Mouse (Mus musculus) embryonic facial prominence, embryonic 10.5 days (tissue): ENCODE results near the gene Akr1cl. TPM values are rescaled to one million over a fixed set of nuclear protein-coding genes. Genes with fewer than 3 reads are reported as not detected.

Experiments used
- DNase-seq: peaks from one replicate; pipeline ENCODE4 v3.0.0-alpha.2; 2017; ENCODE audit warnings: low spot score
- H3K27ac ChIP-seq: fragments of 300-500 bp; sonication (generic); replicated peaks from 2 replicates; pipeline ENCODE4 v1.5.1; 2016; ENCODE audit warnings: mild to moderate bottlenecking
- H3K27me3 ChIP-seq: fragments of 300-500 bp; sonication (generic); replicated peaks from 2 replicates; pipeline ENCODE4 v1.6.1; 2016; ENCODE audit warnings: low read depth, mild to moderate bottlenecking; ENCODE audit not compliant: poor library complexity, severe bottlenecking
- H3K36me3 ChIP-seq: fragments of 300-500 bp; sonication (generic); replicated peaks from 2 replicates; pipeline ENCODE4 v1.6.1; 2016; ENCODE audit warnings: mild to moderate bottlenecking, moderate library complexity
- H3K4me1 ChIP-seq: fragments of 300-500 bp; sonication (generic); 2 replicates; pipeline ENCODE4 v1.6.1; 2016
- H3K4me3 ChIP-seq: fragments of 300-500 bp; sonication (generic); 2 replicates; pipeline ENCODE4 v1.5.1; 2016; ENCODE audit warnings: mild to moderate bottlenecking, moderate library complexity
- H3K9me3 ChIP-seq: fragments of 300-500 bp; sonication (generic); 2 replicates; pipeline ENCODE4 v1.6.1; 2016; ENCODE audit warnings: mild to moderate bottlenecking
- WGBS: fragments of 180-500 bp; shearing (Covaris S2); methylation state at CpG from one replicate; pipeline ENCODE4 v1.1.7; 2016; 5-methylcytosine and 5-hydroxymethylcytosine counted together
- polyA plus RNA-seq: library from polyadenylated mRNA; unstranded; fragments of >200 nt; fragmentation: Nextera tagmentation; extraction: Ambion mirVana; gene quantifications from 2 replicates; pipeline ENCODE4 v1.2.1, GENCODE M21; 2016

Gene Akr1cl
- polyA plus RNA-seq, 1 experiment from 2014 or later: 0.65 TPM

- Histone ChIP-seq H3K9me3 (no peaks in the 10 kb centered on the region), H3K4me3 (no peak overlapping the region), H3K4me1 (0 out of 2 replicates have a peak, but pooled peaks cover 4% of the 10 kb centered on the region), H3K27ac (no peak overlapping the region), H3K27me3 (no peaks in the 10 kb centered on the region), H3K36me3 (no peaks in the 10 kb centered on the region)
- 88% methylated on average over 3 of the region's 3 CpGs for WGBS
- DNase-seq: no peak
These were observed 49.3 kb downstream of the Akr1cl start for GRCm38 (mm10) chr1:64983247-64983646.

GRCm38 (mm10) chr1:64978321-64978799 lies 54.2 kb downstream of the Akr1cl start:
- Histone ChIP-seq H3K27ac (no peak overlapping the region), H3K9me3 (no peaks in the 10 kb centered on the region), H3K4me3 (no peak overlapping the region), H3K4me1 (peaks cover 18% of the 10 kb centered on the region), H3K36me3 (no peaks in the 10 kb centered on the region), H3K27me3 (0 out of 2 replicates have a peak, but pooled peaks cover 4% of the 10 kb centered on the region)
- WGBS: 80% methylated on average over 7 of the region's 7 CpGs
- DNase-seq: peak; percentile 18

- Histone ChIP-seq H3K36me3 (no peaks in the 10 kb centered on the region), H3K27me3 (0 out of 2 replicates have a peak, but pooled peaks cover 4% of the 10 kb centered on the region), H3K9me3 (no peaks in the 10 kb centered on the region), H3K4me3 (no peak overlapping the region), H3K27ac (peak overlapping the region; percentile 70), H3K4me1 (peaks cover 18% of the 10 kb centered on the region)
- 22% methylated on average over 7 of the region's 7 CpGs for WGBS
- DNase-seq: peak; percentile 15
These were observed 57.2 kb downstream of the Akr1cl start for GRCm38 (mm10) chr1:64975346-64975745.

- 73% methylated on average over 5 of the region's 5 CpGs for WGBS
- Histone ChIP-seq H3K27me3 (no peaks in the 10 kb centered on the region), H3K36me3 (no peaks in the 10 kb centered on the region)
These were observed 61.9 kb downstream of the Akr1cl start for GRCm38 (mm10) chr1:64970685-64971084.

More at GRCm38 (mm10) chr1:64970685-64971084, 61.9 kb downstream of the Akr1cl start:
- DNase-seq: no peak
- Histone ChIP-seq H3K4me1 (peaks cover 7% of the 10 kb centered on the region), H3K4me3 (no peak overlapping the region), H3K9me3 (no peaks in the 10 kb centered on the region), H3K27ac (no peak overlapping the region)

Other genes starting within 250 kb of the Akr1cl start
- gene Plekhm3, start 75.9 kb downstream of the Akr1cl start, polyA plus RNA-seq: 9.2 TPM in 2 replicates
- gene Cryge, start 18.4 kb upstream of the Akr1cl start, polyA plus RNA-seq: 0.50 and 0.93 TPM in 2 replicates
- gene Crygd, start 30.7 kb upstream of the Akr1cl start, polyA plus RNA-seq: not detected in 2 replicates
- not detected in 2 replicates for gene Crygc, start 40.9 kb upstream of the Akr1cl start, polyA plus RNA-seq
- gene Crygb, start 49.5 kb upstream of the Akr1cl start, polyA plus RNA-seq: not detected in 2 replicates
- not detected in 2 replicates for gene Cryga, start 70.6 kb upstream of the Akr1cl start, polyA plus RNA-seq
- not detected in 2 replicates for gene Gm28845, start 86.8 kb upstream of the Akr1cl start, polyA plus RNA-seq
- gene D630023F18Rik, start 90.5 kb upstream of the Akr1cl start, polyA plus RNA-seq: 0.50 and 0.56 TPM in 2 replicates
- gene Idh1, start 153.7 kb upstream of the Akr1cl start, polyA plus RNA-seq: 228 and 231 TPM in 2 replicates
- gene Pikfyve, start 153.9 kb upstream of the Akr1cl start, polyA plus RNA-seq: 13.5 and 13.7 TPM in 2 replicates
- gene Pth2r, start 249.3 kb upstream of the Akr1cl start, polyA plus RNA-seq: 0.10 and 0.25 TPM in 2 replicates